Mouse (Mus musculus): ENCODE data around the gene Cenpn.
A peak's percentile ranks its signal among the peaks of the same experiment; 100 is the strongest.

Gene Cenpn

GRCm38 (mm10) chr8:116921337-116922059 is at the start of gene Cenpn, which contains the start of gene Cmc2:
TSS of gene Cenpn (plus strand) at chr8:116921730.
TSS of gene Cmc2 (minus strand) at chr8:116921455.
- TF ChIP-seq NANOG (IDR thresholded peaks at IDR 0.05; ENCODE audit: borderline replicate concordance, low read length) (no peak), CTCF (conservative IDR thresholded peaks at IDR 0.05; ENCODE audit: low read length) (no peak), POU5F1 (IDR thresholded peaks at IDR 0.05; ENCODE audit: borderline replicate concordance, low read length) (no peak)
- Histone ChIP-seq H3K4me3 (replicated peaks; ENCODE audit: low read length) (peak within 1 kb of the TSS; percentile 94), H3K36me3 (ENCODE audit: insufficient read depth, low read length) (peaks cover 51% of the 10 kb centered on the region), H3K27me3 (ENCODE audit: insufficient read depth, low read length) (no peaks in the 10 kb centered on the region), H3K4me1 (replicated peaks; ENCODE audit: low read depth, low read length) (peaks cover 34% of the 10 kb centered on the region), H3K9me3 (ENCODE audit: low read length) (no peaks in the 10 kb centered on the region)

DNA sequence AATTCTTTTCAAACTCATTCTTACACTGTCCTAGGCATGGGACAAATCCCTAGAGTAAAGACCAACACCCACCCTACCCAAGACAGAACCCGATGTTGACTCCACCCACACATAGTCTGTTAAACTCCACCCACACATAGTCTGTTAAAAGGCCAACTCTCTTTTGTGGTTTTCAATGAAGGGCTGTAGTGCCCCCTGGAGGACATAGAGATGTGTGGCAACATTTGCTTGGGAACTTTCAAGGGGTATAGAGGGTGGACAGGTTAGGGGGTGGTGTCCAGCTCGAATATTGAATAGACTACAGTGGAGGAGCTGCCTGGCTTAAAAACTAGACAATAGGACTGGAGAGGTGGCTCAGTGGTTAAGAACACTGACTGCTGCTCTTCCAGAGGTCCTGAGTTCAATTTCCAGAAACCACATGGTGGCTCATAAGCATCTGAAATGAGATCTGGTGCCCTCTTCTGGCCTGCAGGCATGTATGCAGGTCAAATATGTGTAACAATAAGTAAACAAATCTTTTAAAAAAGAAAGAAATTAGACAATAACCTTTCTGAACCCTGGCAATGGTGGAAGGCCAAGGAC is 48.7 kb upstream of the Cenpn start:
- no peak for TF ChIP-seq NANOG (IDR thresholded peaks at IDR 0.05; ENCODE audit: borderline replicate concordance, low read length)
- TF ChIP-seq CTCF (conservative IDR thresholded peaks at IDR 0.05; ENCODE audit: low read length) = peak; percentile 54
- no peak for TF ChIP-seq POU5F1 (IDR thresholded peaks at IDR 0.05; ENCODE audit: borderline replicate concordance, low read length)
- Histone ChIP-seq H3K36me3 (ENCODE audit: insufficient read depth, low read length) (no peaks in the 10 kb centered on the region), H3K4me3 (replicated peaks; ENCODE audit: low read length) (no peak overlapping the region), H3K4me1 (replicated peaks; ENCODE audit: low read depth, low read length) (peaks cover 13% of the 10 kb centered on the region), H3K9me3 (ENCODE audit: low read length) (no peaks in the 10 kb centered on the region), H3K27me3 (ENCODE audit: insufficient read depth, low read length) (peaks cover 9% of the 10 kb centered on the region)

- TF ChIP-seq POU5F1 (IDR thresholded peaks at IDR 0.05; ENCODE audit: borderline replicate concordance, low read length) (no peak), CTCF (conservative IDR thresholded peaks at IDR 0.05; ENCODE audit: low read length) (no peak), NANOG (IDR thresholded peaks at IDR 0.05; ENCODE audit: borderline replicate concordance, low read length) (no peak)
- Histone ChIP-seq H3K27me3 (ENCODE audit: insufficient read depth, low read length) (peaks cover 9% of the 10 kb centered on the region), H3K36me3 (ENCODE audit: insufficient read depth, low read length) (no peaks in the 10 kb centered on the region)
Measured at GRCm38 (mm10) chr8:116873586-116873985, 47.9 kb upstream of the Cenpn start.

DNA sequence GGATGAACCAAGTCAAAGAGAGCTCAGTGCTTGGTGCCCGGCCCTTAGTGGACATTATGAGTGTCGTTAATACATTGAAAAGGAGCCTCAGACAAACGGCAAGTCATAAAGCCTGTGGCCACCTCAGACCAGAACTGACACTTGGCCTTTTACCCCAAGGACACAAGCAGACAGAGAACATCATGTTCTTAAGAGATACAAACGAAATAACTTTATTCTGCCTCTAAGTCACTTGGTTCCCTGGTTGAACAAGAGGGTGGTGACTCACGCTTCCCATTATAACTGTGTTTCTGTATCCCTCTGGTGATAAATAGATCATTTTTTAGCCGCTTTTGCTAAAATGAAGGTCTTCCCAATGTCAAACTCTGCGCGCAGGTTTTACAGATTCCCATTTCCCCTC is 47.5 kb upstream of the Cenpn start:
- Histone ChIP-seq H3K27me3 (ENCODE audit: insufficient read depth, low read length) (peaks cover 9% of the 10 kb centered on the region), H3K9me3 (ENCODE audit: low read length) (no peaks in the 10 kb centered on the region), H3K36me3 (ENCODE audit: insufficient read depth, low read length) (no peaks in the 10 kb centered on the region), H3K4me3 (replicated peaks; ENCODE audit: low read length) (no peak overlapping the region), H3K4me1 (replicated peaks; ENCODE audit: low read depth, low read length) (peaks cover 13% of the 10 kb centered on the region)
- no peak for TF ChIP-seq POU5F1 (IDR thresholded peaks at IDR 0.05; ENCODE audit: borderline replicate concordance, low read length)

More at GRCm38 (mm10) chr8:116873586-116873985, 47.9 kb upstream of the Cenpn start:
- Histone ChIP-seq H3K9me3 (ENCODE audit: low read length) (no peaks in the 10 kb centered on the region), H3K4me3 (replicated peaks; ENCODE audit: low read length) (no peak overlapping the region), H3K4me1 (replicated peaks; ENCODE audit: low read depth, low read length) (peaks cover 13% of the 10 kb centered on the region)

DNA sequence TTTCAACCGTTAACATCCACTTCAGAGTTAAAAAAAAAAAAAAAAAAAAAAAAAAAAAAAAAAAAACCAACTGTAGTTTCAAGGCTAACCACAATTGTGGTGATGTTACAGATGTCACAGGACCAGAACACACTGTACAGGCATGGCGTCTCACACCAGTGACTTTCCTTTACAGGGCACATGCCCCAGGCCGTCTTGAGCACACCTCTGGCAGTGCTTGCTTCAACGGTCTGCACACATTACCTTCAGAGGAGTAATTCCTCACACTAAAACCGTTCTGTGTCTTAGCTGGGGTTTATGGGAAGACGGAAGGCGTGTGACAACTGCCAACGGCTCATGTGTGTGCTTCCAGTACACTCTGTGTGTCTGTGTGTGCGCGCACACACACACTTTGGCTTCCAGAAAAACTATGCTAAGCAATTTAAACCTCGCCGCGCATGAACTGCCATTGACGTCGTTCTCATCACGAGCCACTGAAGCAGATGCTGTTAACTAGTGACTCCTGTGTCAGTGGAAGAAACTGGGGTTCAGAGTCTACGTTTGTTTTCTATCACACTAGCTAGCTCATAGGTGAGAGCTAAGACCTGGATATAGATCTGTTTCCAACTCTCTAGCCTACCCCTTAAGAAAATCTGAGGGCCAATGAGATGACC is 45.6 kb upstream of the Cenpn start:
- Histone ChIP-seq H3K4me1 (replicated peaks; ENCODE audit: low read depth, low read length) (peaks cover 13% of the 10 kb centered on the region), H3K4me3 (replicated peaks; ENCODE audit: low read length) (no peak overlapping the region), H3K27me3 (ENCODE audit: insufficient read depth, low read length) (peaks cover 5% of the 10 kb centered on the region; the same call in 1 of the 2 replicates), H3K36me3 (ENCODE audit: insufficient read depth, low read length) (no peaks in the 10 kb centered on the region), H3K9me3 (ENCODE audit: low read length) (no peaks in the 10 kb centered on the region)
- TF ChIP-seq NANOG (IDR thresholded peaks at IDR 0.05; ENCODE audit: borderline replicate concordance, low read length) = no peak

- no peak for TF ChIP-seq CTCF (conservative IDR thresholded peaks at IDR 0.05; ENCODE audit: low read length)
- no peak for TF ChIP-seq POU5F1 (IDR thresholded peaks at IDR 0.05; ENCODE audit: borderline replicate concordance, low read length)
- TF ChIP-seq NANOG (IDR thresholded peaks at IDR 0.05; ENCODE audit: borderline replicate concordance, low read length) = no peak
- no peaks in the 10 kb centered on the region for H3K36me3 ChIP-seq (ENCODE audit: insufficient read depth, low read length)
- H3K4me1 ChIP-seq (replicated peaks; ENCODE audit: low read depth, low read length) = no peaks in the 10 kb centered on the region
- peaks cover 20% of the 10 kb centered on the region for H3K9me3 ChIP-seq (ENCODE audit: low read length)
- H3K27me3 ChIP-seq (ENCODE audit: insufficient read depth, low read length) = no peaks in the 10 kb centered on the region
- H3K4me3 ChIP-seq (replicated peaks; ENCODE audit: low read length) = no peak overlapping the region
Measured at GRCm38 (mm10) chr8:116881396-116881795, 40.1 kb upstream of the Cenpn start.

GRCm38 (mm10) chr8:116887813-116888212 is 33.7 kb upstream of the Cenpn start:
- Histone ChIP-seq H3K4me3 (replicated peaks; ENCODE audit: low read length) (no peak overlapping the region), H3K9me3 (ENCODE audit: low read length) (peaks cover 82% of the 10 kb centered on the region), H3K4me1 (replicated peaks; ENCODE audit: low read depth, low read length) (no peaks in the 10 kb centered on the region), H3K36me3 (ENCODE audit: insufficient read depth, low read length) (peaks cover 49% of the 10 kb centered on the region), H3K27me3 (ENCODE audit: insufficient read depth, low read length) (no peaks in the 10 kb centered on the region)
- no peak for TF ChIP-seq NANOG (IDR thresholded peaks at IDR 0.05; ENCODE audit: borderline replicate concordance, low read length)
- TF ChIP-seq POU5F1 (IDR thresholded peaks at IDR 0.05; ENCODE audit: borderline replicate concordance, low read length) = no peak
- no peak for TF ChIP-seq CTCF (conservative IDR thresholded peaks at IDR 0.05; ENCODE audit: low read length)

- TF ChIP-seq NANOG (IDR thresholded peaks at IDR 0.05; ENCODE audit: borderline replicate concordance, low read length) (no peak), POU5F1 (IDR thresholded peaks at IDR 0.05; ENCODE audit: borderline replicate concordance, low read length) (no peak), CTCF (conservative IDR thresholded peaks at IDR 0.05; ENCODE audit: low read length) (no peak)
Measured at GRCm38 (mm10) chr8:116891446-116891845, 30.1 kb upstream of the Cenpn start.

More at GRCm38 (mm10) chr8:116891446-116891845, 30.1 kb upstream of the Cenpn start:
- Histone ChIP-seq H3K4me3 (replicated peaks; ENCODE audit: low read length) (no peak overlapping the region), H3K4me1 (replicated peaks; ENCODE audit: low read depth, low read length) (no peaks in the 10 kb centered on the region), H3K9me3 (ENCODE audit: low read length) (peaks cover 95% of the 10 kb centered on the region), H3K36me3 (ENCODE audit: insufficient read depth, low read length) (peaks cover 67% of the 10 kb centered on the region), H3K27me3 (ENCODE audit: insufficient read depth, low read length) (no peaks in the 10 kb centered on the region)

Data from E14TG2a.4 (cell line).